Mouse (Mus musculus) limb, embryonic 13.5 days (tissue): ENCODE data around the gene Vps29. TPM values are rescaled to one million over a fixed set of nuclear protein-coding genes. Genes with fewer than 3 reads are reported as not detected.

Experiments used
- ATAC-seq: fragments of 200-750 bp; cut with Nextera tagmentation; 2 replicates; pipeline ENCODE4 v1.8.0; 2017; ENCODE audit warnings: low read depth, moderate number of reproducible peaks, moderate TSS enrichment; ENCODE audit not compliant: low FRiP score
- H3K27ac ChIP-seq: fragments of 300-500 bp; sonication (generic); 2 replicates; pipeline ENCODE4 v1.5.1; 2015; ENCODE audit warnings: inconsistent platforms, mild to moderate bottlenecking, moderate library complexity
- H3K27me3 ChIP-seq: fragments of 300-500 bp; sonication (generic); 2 replicates; pipeline ENCODE4 v1.6.1; 2015; ENCODE audit warnings: mild to moderate bottlenecking, inconsistent platforms
- H3K36me3 ChIP-seq: fragments of 300-500 bp; sonication (generic); 2 replicates; pipeline ENCODE4 v1.6.1; 2015; ENCODE audit warnings: inconsistent platforms, mild to moderate bottlenecking, moderate library complexity
- H3K4me1 ChIP-seq: fragments of 300-500 bp; sonication (generic); 2 replicates; pipeline ENCODE4 v1.6.1; 2015; ENCODE audit warnings: inconsistent platforms
- H3K4me2 ChIP-seq: fragments of 300-500 bp; sonication (generic); replicated peaks from 2 replicates; pipeline ENCODE4 v1.6.1; 2015; ENCODE audit warnings: inconsistent platforms, mild to moderate bottlenecking, moderate library complexity
- H3K4me3 ChIP-seq: fragments of 300-500 bp; sonication (generic); 2 replicates; pipeline ENCODE4 v1.5.1; 2015; ENCODE audit warnings: moderate library complexity, mild to moderate bottlenecking, inconsistent platforms
- H3K9ac ChIP-seq: fragments of 300-500 bp; sonication (generic); 2 replicates; pipeline ENCODE4 v1.6.1; 2015; ENCODE audit warnings: mild to moderate bottlenecking, inconsistent platforms
- H3K9me3 ChIP-seq: fragments of 300-500 bp; sonication (generic); 2 replicates; pipeline ENCODE4 v1.6.1; 2016; ENCODE audit warnings: inconsistent platforms
- WGBS: fragments of 180-500 bp; shearing (Covaris S2); methylation state at CpG from one replicate; pipeline ENCODE4 v1.1.7; 2015; 5-methylcytosine and 5-hydroxymethylcytosine counted together
- polyA plus RNA-seq: library from polyadenylated mRNA; unstranded; fragments of >200 nt; fragmentation: Nextera tagmentation; extraction: Ambion mirVana; gene quantifications from 2 replicates; pipeline ENCODE4 v1.2.1, GENCODE M21; 2015

The Vps29 gene
- polyA plus RNA-seq, result 185 and 193 TPM in 2 replicates

- ATAC-seq, result peak; percentile 92
- H3K27me3 ChIP-seq, result no peaks in the 10 kb centered on the region
- peaks cover 15% of the 10 kb centered on the region; the same call in 1 of the 2 replicates for H3K36me3 ChIP-seq
- peak within 1 kb of the TSS; percentile 82 for H3K4me2 ChIP-seq
- peak within 1 kb of the TSS; percentile 55; the same call in 1 of the 2 replicates for H3K27ac ChIP-seq
- no peaks in the 10 kb centered on the region for H3K9me3 ChIP-seq
- under 1% methylated on average over 51 of the region's 51 CpGs for WGBS
- H3K4me3 ChIP-seq, result peak within 1 kb of the TSS; percentile 98
- H3K4me1 ChIP-seq, result peaks cover 12% of the 10 kb centered on the region
- H3K9ac ChIP-seq, result peak within 1 kb of the TSS; percentile 92
Measured at GRCm38 (mm10) chr5:122353807-122354491, at the start of gene Vps29, which contains the start of gene Rad9b. TSS of gene Vps29 (plus strand) at chr5:122354369. TSS of gene Rad9b (minus strand) at chr5:122354233.

- ATAC-seq, result no peak
- 0 out of 2 replicates have a peak overlapping the region, but pooled peaks have one; percentile 22 for H3K27ac ChIP-seq
Measured at GRCm38 (mm10) chr5:122304541-122304940, 49.6 kb upstream of the Vps29 start.

GRCm38 (mm10) chr5:122305472-122305871, 48.7 kb upstream of the Vps29 start:
- peaks cover 16% of the 10 kb centered on the region for H3K36me3 ChIP-seq
- peaks cover 33% of the 10 kb centered on the region for H3K4me1 ChIP-seq
- WGBS, result 95% methylated on average over 7 of the region's 7 CpGs
- H3K4me3 ChIP-seq, result no peak overlapping the region
- no peak overlapping the region for H3K27ac ChIP-seq
- H3K4me2 ChIP-seq, result no peak overlapping the region
- no peak for ATAC-seq
- H3K9me3 ChIP-seq, result no peaks in the 10 kb centered on the region
- H3K9ac ChIP-seq, result no peak overlapping the region
- no peaks in the 10 kb centered on the region for H3K27me3 ChIP-seq

More at GRCm38 (mm10) chr5:122304541-122304940, 49.6 kb upstream of the Vps29 start:
- WGBS, result 83% methylated on average over 6 of the region's 6 CpGs
- no peak overlapping the region for H3K9ac ChIP-seq
- H3K4me2 ChIP-seq, result no peak overlapping the region
- H3K4me3 ChIP-seq, result no peak overlapping the region
- no peaks in the 10 kb centered on the region for H3K27me3 ChIP-seq
- H3K36me3 ChIP-seq, result peaks cover 13% of the 10 kb centered on the region
- H3K4me1 ChIP-seq, result peaks cover 33% of the 10 kb centered on the region
- no peaks in the 10 kb centered on the region for H3K9me3 ChIP-seq

GRCm38 (mm10) chr5:122306536-122306935, 47.6 kb upstream of the Vps29 start:
- 91% methylated on average over 3 of the region's 3 CpGs for WGBS
- Histone ChIP-seq H3K4me1 (peaks cover 32% of the 10 kb centered on the region), H3K4me3 (no peak overlapping the region), H3K27me3 (no peaks in the 10 kb centered on the region), H3K9ac (no peak overlapping the region), H3K36me3 (peaks cover 24% of the 10 kb centered on the region), H3K9me3 (no peaks in the 10 kb centered on the region), H3K27ac (no peak overlapping the region), H3K4me2 (no peak overlapping the region)
- ATAC-seq, result no peak

- Histone ChIP-seq H3K36me3 (peaks cover 64% of the 10 kb centered on the region), H3K9ac (no peak overlapping the region), H3K27me3 (no peaks in the 10 kb centered on the region), H3K27ac (no peak overlapping the region), H3K9me3 (no peaks in the 10 kb centered on the region), H3K4me3 (no peak overlapping the region), H3K4me1 (peaks cover 9% of the 10 kb centered on the region), H3K4me2 (no peak overlapping the region)
- no peak for ATAC-seq
- 90% methylated on average over 8 of the region's 8 CpGs for WGBS
Measured at GRCm38 (mm10) chr5:122310699-122311098, 43.5 kb upstream of the Vps29 start.

- Histone ChIP-seq H3K4me1 (peaks cover 9% of the 10 kb centered on the region), H3K36me3 (peaks cover 65% of the 10 kb centered on the region), H3K9me3 (no peaks in the 10 kb centered on the region), H3K27me3 (no peaks in the 10 kb centered on the region), H3K4me3 (no peak overlapping the region), H3K4me2 (no peak overlapping the region), H3K9ac (0 out of 2 replicates have a peak overlapping the region, but pooled peaks have one; percentile 25), H3K27ac (no peak overlapping the region)
- ATAC-seq, result no peak
- 69% methylated on average over 7 of the region's 7 CpGs for WGBS
Measured at GRCm38 (mm10) chr5:122311692-122312091, 42.5 kb upstream of the Vps29 start.

GRCm38 (mm10) chr5:122312346-122312745, 41.8 kb upstream of the Vps29 start:
- WGBS, result 97% methylated on average over 4 of the region's 4 CpGs

GRCm38 (mm10) chr5:122312942-122313684, 41.1 kb upstream of the Vps29 start:
- H3K9ac ChIP-seq, result no peak overlapping the region
- H3K4me3 ChIP-seq, result no peak overlapping the region
- 90% methylated on average over 17 of the region's 17 CpGs for WGBS
- peaks cover 14% of the 10 kb centered on the region for H3K4me1 ChIP-seq
- H3K36me3 ChIP-seq, result peaks cover 65% of the 10 kb centered on the region
- H3K4me2 ChIP-seq, result no peak overlapping the region
- H3K27ac ChIP-seq, result no peak overlapping the region
- ATAC-seq, result no peak
- no peaks in the 10 kb centered on the region for H3K27me3 ChIP-seq
- H3K9me3 ChIP-seq, result no peaks in the 10 kb centered on the region

More at GRCm38 (mm10) chr5:122312346-122312745, 41.8 kb upstream of the Vps29 start:
- H3K4me3 ChIP-seq, result no peak overlapping the region
- no peaks in the 10 kb centered on the region for H3K27me3 ChIP-seq
- no peak for ATAC-seq
- no peak overlapping the region for H3K27ac ChIP-seq
- peaks cover 9% of the 10 kb centered on the region for H3K4me1 ChIP-seq
- H3K9ac ChIP-seq, result no peak overlapping the region
- H3K36me3 ChIP-seq, result peaks cover 65% of the 10 kb centered on the region
- H3K4me2 ChIP-seq, result no peak overlapping the region
- no peaks in the 10 kb centered on the region for H3K9me3 ChIP-seq

GRCm38 (mm10) chr5:122314966-122315667, 39.1 kb upstream of the Vps29 start:
- H3K9me3 ChIP-seq, result no peaks in the 10 kb centered on the region
- H3K36me3 ChIP-seq, result peaks cover 58% of the 10 kb centered on the region
- 0 out of 2 replicates have a peak overlapping the region, but pooled peaks have one; percentile 31 for H3K9ac ChIP-seq
- H3K27ac ChIP-seq, result peak overlapping the region; percentile 33; the same call in 1 of the 2 replicates
- peaks cover 34% of the 10 kb centered on the region for H3K4me1 ChIP-seq
- H3K4me3 ChIP-seq, result no peak overlapping the region
- H3K27me3 ChIP-seq, result no peaks in the 10 kb centered on the region
- H3K4me2 ChIP-seq, result no peak overlapping the region
- ATAC-seq, result peak; percentile 51; the same call in 1 of the 2 replicates
- 68% methylated on average over 20 of the region's 20 CpGs for WGBS

- peaks cover 58% of the 10 kb centered on the region for H3K36me3 ChIP-seq
- H3K4me3 ChIP-seq, result no peak overlapping the region
- no peaks in the 10 kb centered on the region for H3K27me3 ChIP-seq
- H3K9ac ChIP-seq, result no peak overlapping the region
- WGBS, result 81% methylated on average over 11 of the region's 11 CpGs
- no peaks in the 10 kb centered on the region for H3K9me3 ChIP-seq
- H3K27ac ChIP-seq, result no peak overlapping the region
- no peak overlapping the region for H3K4me2 ChIP-seq
- H3K4me1 ChIP-seq, result peaks cover 40% of the 10 kb centered on the region
- no peak for ATAC-seq
Measured at GRCm38 (mm10) chr5:122317329-122318045, 36.7 kb upstream of the Vps29 start.

- WGBS, result 69% methylated on average over 3 of the region's 3 CpGs
- H3K4me3 ChIP-seq, result no peak overlapping the region
- peaks cover 40% of the 10 kb centered on the region for H3K4me1 ChIP-seq
- no peak overlapping the region for H3K4me2 ChIP-seq
- H3K27ac ChIP-seq, result no peak overlapping the region
- H3K9ac ChIP-seq, result no peak overlapping the region
- H3K9me3 ChIP-seq, result no peaks in the 10 kb centered on the region
- no peaks in the 10 kb centered on the region for H3K27me3 ChIP-seq
- H3K36me3 ChIP-seq, result peaks cover 58% of the 10 kb centered on the region
- no peak for ATAC-seq
Measured at GRCm38 (mm10) chr5:122318100-122318499, 36.1 kb upstream of the Vps29 start.
